Mouse (Mus musculus): ENCODE results near the gene Hoxa9. TPM values are rescaled to one million over a fixed set of nuclear protein-coding genes. Genes with fewer than 3 reads are reported as not detected.
A peak's percentile ranks its signal among the peaks of the same experiment; 100 is the strongest.

The Hoxa9 gene
- polyA plus RNA-seq, 1 experiment from 2014 or later, result 0.33 TPM

- Histone ChIP-seq H3K4me3 (ENCODE audit: low read depth, low read length) (peak within 1 kb of the TSS; percentile 30; the same call in 1 of the 2 replicates), H3K9me3 (ENCODE audit: control insufficient read depth, low read length) (no peaks in the 10 kb centered on the region), H3K36me3 (ENCODE audit: control insufficient read depth, insufficient read depth, low read length) (no peaks in the 10 kb centered on the region), H3K4me1 (ENCODE audit: control insufficient read depth, insufficient read depth, low read length) (no peaks in the 10 kb centered on the region), H3K4me2 (ENCODE audit: low read depth, low read length) (peak within 1 kb of the TSS; percentile 36), H3K27ac (replicated peaks; ENCODE audit: low read depth, low read length) (no peak within 1 kb of the TSS; the same call in 1 of the 2 replicates), H3K27me3 (replicated peaks; ENCODE audit: control insufficient read depth, insufficient read depth, low read length) (peaks cover 98% of the 10 kb centered on the region), H3K9ac (ENCODE audit: low read depth, low read length) (peak within 1 kb of the TSS; percentile 43; the same call in 1 of the 2 replicates)
- 2% methylated on average over 36 of the region's 36 CpGs for WGBS
- ATAC-seq (ENCODE audit: low read depth), result no peak
- DNase-seq (ENCODE audit: low spot score), result no peak
Measured at GRCm38 (mm10) chr6:52177061-52177735, 53.7 kb downstream of the Hoxa9 start, which contains the start of gene 5730596B20Rik. TSS of gene 5730596B20Rik (plus strand) at chr6:52177498.

GRCm38 (mm10) chr6:52176391-52176790 is 54.5 kb downstream of the Hoxa9 start:
- DNase-seq (ENCODE audit: low spot score) (no peak), ATAC-seq (ENCODE audit: low read depth) (no peak)
- Histone ChIP-seq H3K27me3 (replicated peaks; ENCODE audit: control insufficient read depth, insufficient read depth, low read length) (peaks cover 98% of the 10 kb centered on the region), H3K9ac (ENCODE audit: low read depth, low read length) (no peak overlapping the region), H3K36me3 (ENCODE audit: control insufficient read depth, insufficient read depth, low read length) (no peaks in the 10 kb centered on the region), H3K9me3 (ENCODE audit: control insufficient read depth, low read length) (no peaks in the 10 kb centered on the region), H3K4me2 (ENCODE audit: low read depth, low read length) (peak overlapping the region; percentile 36; the same call in 1 of the 2 replicates), H3K4me1 (ENCODE audit: control insufficient read depth, insufficient read depth, low read length) (no peaks in the 10 kb centered on the region), H3K27ac (replicated peaks; ENCODE audit: low read depth, low read length) (no peak overlapping the region; the same call in 1 of the 2 replicates), H3K4me3 (ENCODE audit: low read depth, low read length) (peak overlapping the region; percentile 30; the same call in 1 of the 2 replicates)
- WGBS, result 3% methylated on average over 6 of the region's 6 CpGs

- Histone ChIP-seq H3K4me1 (ENCODE audit: control insufficient read depth, insufficient read depth, low read length) (no peaks in the 10 kb centered on the region), H3K36me3 (ENCODE audit: control insufficient read depth, insufficient read depth, low read length) (no peaks in the 10 kb centered on the region), H3K9me3 (ENCODE audit: control insufficient read depth, low read length) (no peaks in the 10 kb centered on the region), H3K4me2 (ENCODE audit: low read depth, low read length) (peak overlapping the region; percentile 36), H3K9ac (ENCODE audit: low read depth, low read length) (peak overlapping the region; percentile 57), H3K27me3 (replicated peaks; ENCODE audit: control insufficient read depth, insufficient read depth, low read length) (peaks cover 98% of the 10 kb centered on the region), H3K27ac (replicated peaks; ENCODE audit: low read depth, low read length) (no peak overlapping the region; the same call in 1 of the 2 replicates), H3K4me3 (ENCODE audit: low read depth, low read length) (peak overlapping the region; percentile 30)
- ATAC-seq (ENCODE audit: low read depth), result 0 out of 2 replicates have a peak, but pooled peaks have one; percentile 14
- WGBS, result 0% methylated on average over 13 of the region's 35 CpGs
- no peak for DNase-seq (ENCODE audit: low spot score)
Measured at GRCm38 (mm10) chr6:52175864-52176263, 55.0 kb downstream of the Hoxa9 start.

GRCm38 (mm10) chr6:52174968-52175751 is 55.7 kb downstream of the Hoxa9 start:
- Histone ChIP-seq H3K4me2 (ENCODE audit: low read depth, low read length) (peak overlapping the region; percentile 36), H3K36me3 (ENCODE audit: control insufficient read depth, insufficient read depth, low read length) (no peaks in the 10 kb centered on the region), H3K9me3 (ENCODE audit: control insufficient read depth, low read length) (no peaks in the 10 kb centered on the region), H3K27ac (replicated peaks; ENCODE audit: low read depth, low read length) (no peak overlapping the region; the same call in 1 of the 2 replicates), H3K27me3 (replicated peaks; ENCODE audit: control insufficient read depth, insufficient read depth, low read length) (peaks cover 99% of the 10 kb centered on the region), H3K4me1 (ENCODE audit: control insufficient read depth, insufficient read depth, low read length) (no peaks in the 10 kb centered on the region), H3K4me3 (ENCODE audit: low read depth, low read length) (peak overlapping the region; percentile 30), H3K9ac (ENCODE audit: low read depth, low read length) (peak overlapping the region; percentile 57)
- WGBS, result 2% methylated on average over 22 of the region's 41 CpGs
- ATAC-seq (ENCODE audit: low read depth) (peak; percentile 20; the same call in 1 of the 2 replicates), DNase-seq (ENCODE audit: low spot score) (no peak)

GRCm38 (mm10) chr6:52173648-52174047 is 57.2 kb downstream of the Hoxa9 start:
- DNase-seq (ENCODE audit: low spot score) (no peak), ATAC-seq (ENCODE audit: low read depth) (no peak)
- H3K27ac ChIP-seq (replicated peaks; ENCODE audit: low read depth, low read length), result no peak overlapping the region
- no peak overlapping the region for H3K4me3 ChIP-seq (ENCODE audit: low read depth, low read length)
- 5% methylated on average over 4 of the region's 4 CpGs for WGBS
- no peak overlapping the region for H3K9ac ChIP-seq (ENCODE audit: low read depth, low read length)
- H3K27me3 ChIP-seq (replicated peaks; ENCODE audit: control insufficient read depth, insufficient read depth, low read length), result peaks cover 94% of the 10 kb centered on the region
- H3K36me3 ChIP-seq (ENCODE audit: control insufficient read depth, insufficient read depth, low read length), result no peaks in the 10 kb centered on the region
- H3K4me1 ChIP-seq (ENCODE audit: control insufficient read depth, insufficient read depth, low read length), result no peaks in the 10 kb centered on the region
- peak overlapping the region; percentile 50; the same call in 1 of the 2 replicates for H3K4me2 ChIP-seq (ENCODE audit: low read depth, low read length)
- no peaks in the 10 kb centered on the region for H3K9me3 ChIP-seq (ENCODE audit: control insufficient read depth, low read length)

MicroRNA genes within 50 kb of the gene (microRNA counts, 519-probe panel; counts per million panel counts)
- 2,357 counts per million, percentile 42 among the panel's probes with 10 or more counts for microRNA mmu-miR-196b

Small RNA genes lying within 50 kb of the gene (microRNA-seq; reads per million reads assigned to microRNA genes)
- gene Mir196b (ENCODE audit: borderline number of aligned reads), result 39.3 reads per million, percentile 41 among the genes with 10 or more reads in this experiment

Other genes with a start within 250 kb of the Hoxa9 start
- gene Skap2, start 218.5 kb downstream of the Hoxa9 start, polyA plus RNA-seq (2014; fragmentation: Nextera tagmentation; extraction: Ambion mirVana), result 18.9 and 25.2 TPM in 2 replicates
- gene Hoxa1, start 72.8 kb downstream of the Hoxa9 start, polyA plus RNA-seq (2014; fragmentation: Nextera tagmentation; extraction: Ambion mirVana), result 1.4 and 1.7 TPM in 2 replicates
- 7.2 and 11.1 TPM in 2 replicates for gene Hoxa2, start 66.3 kb downstream of the Hoxa9 start, polyA plus RNA-seq (2014; fragmentation: Nextera tagmentation; extraction: Ambion mirVana)
- 0.10 and 0.46 TPM in 2 replicates for gene 5730596B20Rik, start 53.6 kb downstream of the Hoxa9 start, polyA plus RNA-seq (2014; fragmentation: Nextera tagmentation; extraction: Ambion mirVana)
- 1.1 and 1.6 TPM in 2 replicates for gene Hoxa4, start 39.3 kb downstream of the Hoxa9 start, polyA plus RNA-seq (2014; fragmentation: Nextera tagmentation; extraction: Ambion mirVana)
- 2.4 and 3.3 TPM in 2 replicates for gene Hoxa5, start 26.5 kb downstream of the Hoxa9 start, polyA plus RNA-seq (2014; fragmentation: Nextera tagmentation; extraction: Ambion mirVana)
- 0.48 TPM in 1 of 2 replicates, not detected in the other for gene Hoxa6, start 22.4 kb downstream of the Hoxa9 start, polyA plus RNA-seq (2014; fragmentation: Nextera tagmentation; extraction: Ambion mirVana)
- 2.8 TPM in 2 replicates for gene Hoxa3, start 17.8 kb downstream of the Hoxa9 start, polyA plus RNA-seq (2014; fragmentation: Nextera tagmentation; extraction: Ambion mirVana)
- gene Gm28308, start 17.8 kb downstream of the Hoxa9 start, polyA plus RNA-seq (2014; fragmentation: Nextera tagmentation; extraction: Ambion mirVana), result not detected in 2 replicates
- 0.21 and 1.4 TPM in 2 replicates for gene Hoxa7, start 9.2 kb downstream of the Hoxa9 start, polyA plus RNA-seq (2014; fragmentation: Nextera tagmentation; extraction: Ambion mirVana)
- gene Hoxa10, start 9.8 kb upstream of the Hoxa9 start, polyA plus RNA-seq (2014; fragmentation: Nextera tagmentation; extraction: Ambion mirVana), result 1.9 TPM in 1 of 2 replicates, not detected in the other
- 0.13 TPM in 1 of 2 replicates, not detected in the other for gene Hoxa11, start 14.7 kb upstream of the Hoxa9 start, polyA plus RNA-seq (2014; fragmentation: Nextera tagmentation; extraction: Ambion mirVana)
- gene Hoxa13, start 29.8 kb upstream of the Hoxa9 start, polyA plus RNA-seq (2014; fragmentation: Nextera tagmentation; extraction: Ambion mirVana), result not detected in 2 replicates
- gene Evx1, start 82.4 kb upstream of the Hoxa9 start, polyA plus RNA-seq (2014; fragmentation: Nextera tagmentation; extraction: Ambion mirVana), result 0.24 TPM in 1 of 2 replicates, not detected in the other